Mouse (Mus musculus) MEL (cell line): ENCODE results near the gene Ccl24. TPM values are rescaled to one million over a fixed set of nuclear protein-coding genes. Genes with fewer than 3 reads are reported as not detected.

Experiments
- DNase-seq: peaks from one replicate; pipeline ENCODE4 v3.0.0; 2011; ENCODE audit warnings: low read depth, low spot score
- H3K27ac ChIP-seq: 2 replicates; pipeline ENCODE4 v1.5.1; 2012; ENCODE audit warnings: low read depth, mild to moderate bottlenecking, control low read depth, low read length, moderate library complexity; ENCODE audit not compliant: control insufficient read depth
- H3K27me3 ChIP-seq, 2 experiments: fragments of 150-350 bp in 1 of 2; sonication (generic) in 1 of 2; 2 replicates each; pipeline ENCODE4 v1.6.1; 2012; ENCODE audit warnings: low read length in 2 of 2, mild to moderate bottlenecking in 2 of 2, improper control_type of control experiment in 1 of 2, moderate library complexity in 1 of 2; ENCODE audit not compliant: insufficient read depth in 2 of 2, control insufficient read depth in 1 of 2
- H3K36me3 ChIP-seq, 2 experiments: 2 replicates each; pipeline ENCODE4 v1.6.1; 2012 to 2014; ENCODE audit warnings: low read length in 2 of 2, improper control_type of control experiment in 1 of 2, inconsistent platforms in 1 of 2, mild to moderate bottlenecking in 1 of 2; ENCODE audit not compliant: insufficient read depth in 2 of 2, control insufficient read depth in 1 of 2
- H3K4me1 ChIP-seq, 2 experiments: fragments of 150-350 bp in 1 of 2; sonication (generic) in 1 of 2; 2 replicates each; pipeline ENCODE4 v1.6.1; 2012; ENCODE audit warnings: low read length in 2 of 2, improper control_type of control experiment in 1 of 2, mild to moderate bottlenecking in 1 of 2; ENCODE audit not compliant: insufficient read depth in 2 of 2, control insufficient read depth in 1 of 2
- H3K4me3 ChIP-seq, 2 experiments: fragments of 150-350 bp in 1 of 2; sonication (generic) in 1 of 2; 2 replicates each; pipeline ENCODE4 v1.5.1; 2012; ENCODE audit warnings: low read depth in 2 of 2, low read length in 2 of 2, mild to moderate bottlenecking in 2 of 2, moderate library complexity in 2 of 2, control low read depth in 1 of 2, improper control_type of control experiment in 1 of 2; ENCODE audit not compliant: control insufficient read depth in 1 of 2, insufficient read depth in 1 of 2
- H3K79me2 ChIP-seq: 2 replicates; pipeline ENCODE4 v1.6.1; 2012; ENCODE audit warnings: mild to moderate bottlenecking, low read length, moderate library complexity; ENCODE audit not compliant: control insufficient read depth, poor library complexity, insufficient read depth
- H3K9ac ChIP-seq: 2 replicates; pipeline ENCODE4 v1.6.1; 2012; ENCODE audit warnings: low read depth, mild to moderate bottlenecking, control low read depth, low read length, moderate library complexity; ENCODE audit not compliant: control insufficient read depth, poor library complexity, severe bottlenecking
- H3K9me3 ChIP-seq: fragments of 150-350 bp; sonication (generic); replicated peaks from 2 replicates; pipeline ENCODE4 v1.6.1; 2012; ENCODE audit warnings: mild to moderate bottlenecking, low read length, improper control_type of control experiment, moderate library complexity; ENCODE audit not compliant: insufficient read depth
- BHLHE40 ChIP-seq: IDR thresholded peaks from 2 replicates; pipeline ENCODE4 v1.6.1; 2012; ENCODE audit warnings: low read depth, mild to moderate bottlenecking, inconsistent platforms, low read length, improper control_type of control experiment, borderline replicate concordance
- CHD1 ChIP-seq: IDR thresholded peaks from 2 replicates; pipeline ENCODE4 v1.6.1; 2012; ENCODE audit warnings: low read depth, mild to moderate bottlenecking, inconsistent platforms, low read length, improper control_type of control experiment
- GABPA ChIP-seq: IDR thresholded peaks from 2 replicates; pipeline ENCODE4 v1.6.1; 2012; ENCODE audit warnings: low read depth, mild to moderate bottlenecking, inconsistent platforms, low read length, improper control_type of control experiment, moderate library complexity
- HCFC1 ChIP-seq: IDR thresholded peaks from 2 replicates; pipeline ENCODE4 v1.6.1; 2012; ENCODE audit warnings: low read depth, mild to moderate bottlenecking, inconsistent platforms, low read length, improper control_type of control experiment, moderate library complexity
- KAT2A ChIP-seq: conservative IDR thresholded peaks from 2 replicates; pipeline ENCODE4 v1.6.1; 2012; ENCODE audit warnings: low read depth, low read length, improper control_type of control experiment, inconsistent platforms
- MAFK ChIP-seq: IDR thresholded peaks from 2 replicates; pipeline ENCODE4 v1.6.1; 2011; ENCODE audit warnings: low read depth, mild to moderate bottlenecking, low read length, improper control_type of control experiment, borderline replicate concordance
- NELFE ChIP-seq: IDR thresholded peaks from 2 replicates; pipeline ENCODE4 v1.6.1; 2011; ENCODE audit warnings: low read depth, low read length, improper control_type of control experiment
- POLR2AphosphoS2 ChIP-seq: IDR thresholded peaks from 2 replicates; pipeline ENCODE4 v1.6.1; 2011; ENCODE audit warnings: low read length, improper control_type of control experiment
- ZMIZ1 ChIP-seq: IDR thresholded peaks from 2 replicates; pipeline ENCODE4 v1.6.1; 2012; ENCODE audit warnings: low read depth, mild to moderate bottlenecking, inconsistent platforms, low read length, improper control_type of control experiment, moderate library complexity
- ZNF384 ChIP-seq: IDR thresholded peaks from 2 replicates; pipeline ENCODE4 v1.6.1; 2012; ENCODE audit warnings: low read depth, mild to moderate bottlenecking, inconsistent platforms, low read length, improper control_type of control experiment
- polyA plus RNA-seq, 2 experiments: library from polyadenylated mRNA; stranded (reverse) in 1 of 2; unstranded in 1 of 2; fragments of >175 nt in 1 of 2; fragments of >200 nt in 1 of 2; gene quantifications; 2 replicates each; pipeline versions ENCODE4 v1.2.1 to v1.2.4; 2012; ENCODE audit warnings: low replicate concordance in 2 of 2, low read depth in 1 of 2; ENCODE audit not compliant: insufficient read length in 2 of 2, insufficient read depth in 1 of 2, missing spikeins in 1 of 2
- total RNA-seq: library from RNA; depleted of rRNA; stranded (reverse); fragments of 300-350 nt; gene quantifications from 2 replicates; pipeline ENCODE4 v1.2.3, GENCODE M21; 2012

The Ccl24 gene
- total and polyA plus RNA-seq, 3 experiments, result not detected

DNA sequence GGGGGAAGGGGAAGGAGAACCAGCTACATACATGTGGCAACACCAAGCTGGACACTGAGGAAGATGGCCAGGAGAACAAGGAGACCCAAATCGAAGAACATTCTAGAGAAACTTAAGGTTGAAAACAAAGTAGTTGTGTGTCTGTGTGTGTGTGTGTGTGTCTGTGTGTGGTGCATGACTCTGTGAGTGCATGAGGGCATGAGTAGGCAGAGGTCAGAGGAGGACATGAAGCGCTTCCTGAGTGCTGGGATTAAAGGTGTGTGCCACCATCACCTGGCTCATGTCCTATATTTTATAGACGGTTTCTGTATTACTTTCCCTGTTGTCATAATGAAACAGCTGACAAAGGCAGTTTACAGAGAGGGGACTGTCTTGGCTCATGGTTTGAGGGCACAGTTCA lies 9.4 kb downstream of the Ccl24 start, which contains the start of gene Ccl26:
Ccl26 (minus strand) TSS at position 101 of the 400 bp plus-strand sequence.
- no peaks in the 10 kb centered on the region for H3K79me2 ChIP-seq
- peaks cover 0 to 4% of the 10 kb centered on the region in 2 experiments; a peak in 2 of 4 replicates for H3K36me3 ChIP-seq

DNA sequence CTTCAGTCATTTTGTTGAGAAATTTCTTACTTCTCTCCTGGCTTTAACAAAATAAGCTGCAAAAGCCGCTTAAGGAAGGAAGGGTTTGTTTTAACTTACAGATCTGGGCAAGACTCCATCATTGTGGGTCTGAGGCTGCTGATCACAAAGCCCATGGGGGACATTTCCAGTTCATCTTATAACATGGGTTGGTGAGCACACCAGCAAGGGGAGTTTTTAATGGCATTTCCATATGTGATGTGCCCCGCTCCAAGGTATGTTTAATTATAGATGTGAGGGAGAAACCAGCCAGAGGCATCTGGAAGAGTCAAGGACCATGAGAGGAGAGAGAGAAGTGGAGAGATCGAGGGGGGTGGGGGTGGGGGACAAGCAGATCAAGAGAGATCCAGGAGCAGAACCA lies 15.2 kb downstream of the Ccl24 start:
- no peaks in the 10 kb centered on the region for H3K79me2 ChIP-seq
- no peak overlapping the region for H3K27ac ChIP-seq
- no peak overlapping the region for H3K9ac ChIP-seq
- no peaks in the 10 kb centered on the region for H3K4me1 ChIP-seq
- no peaks in the 10 kb centered on the region for H3K9me3 ChIP-seq
- no peak for TF ChIP-seq KAT2A
- no peak for TF ChIP-seq GABPA
- no peak for TF ChIP-seq BHLHE40
- TF ChIP-seq HCFC1, result no peak
- no peak for TF ChIP-seq ZMIZ1
- peaks cover 2 to 6% of the 10 kb centered on the region in 2 experiments for H3K27me3 ChIP-seq
- DNase-seq, result no peak
- no peak overlapping the region for H3K4me3 ChIP-seq
- no peaks in the 10 kb centered on the region for H3K36me3 ChIP-seq

More for the DNA sequence above, 9.4 kb downstream of the Ccl24 start, which contains the start of gene Ccl26:
- Histone ChIP-seq H3K27me3 (no peaks in the 10 kb centered on the region; a peak in 1 of 4 replicates), H3K4me3 (no peak within 1 kb of the TSS), H3K27ac (no peak within 1 kb of the TSS), H3K4me1 (peaks cover 3 to 8% of the 10 kb centered on the region in 2 experiments; a peak in 3 of 4 replicates), H3K9me3 (no peaks in the 10 kb centered on the region), H3K9ac (no peak within 1 kb of the TSS)
- no peak for TF ChIP-seq CHD1
- no peak for TF ChIP-seq BHLHE40
- no peak for TF ChIP-seq NELFE
- TF ChIP-seq MAFK, result no peak
- DNase-seq, result no peak

DNA sequence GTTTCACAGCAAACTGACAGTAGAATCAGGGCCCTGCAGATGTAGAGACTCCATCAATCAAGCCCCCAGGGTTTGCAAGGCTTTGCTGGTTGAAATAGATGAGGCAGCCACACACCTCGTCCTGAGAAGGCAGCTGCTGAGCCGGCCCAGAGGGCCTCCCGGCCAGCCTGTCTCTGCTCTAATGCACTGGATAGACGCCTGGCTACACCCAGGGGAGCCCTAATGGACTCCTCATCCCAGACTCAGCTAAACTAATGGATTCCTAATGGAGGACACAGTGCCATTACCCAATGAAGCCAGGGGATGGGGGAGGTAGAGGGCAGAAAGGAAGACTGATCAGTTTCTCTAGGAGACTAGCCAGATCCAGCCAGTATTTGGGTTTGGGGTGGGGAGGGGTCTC lies 15.8 kb downstream of the Ccl24 start:
- H3K4me3 ChIP-seq, result no peak overlapping the region
- H3K27me3 ChIP-seq, result peaks cover 5 to 6% of the 10 kb centered on the region in 2 experiments
- H3K9me3 ChIP-seq, result no peaks in the 10 kb centered on the region
- H3K27ac ChIP-seq, result no peak overlapping the region
- no peaks in the 10 kb centered on the region for H3K79me2 ChIP-seq
- TF ChIP-seq POLR2AphosphoS2, result no peak
- no peak for TF ChIP-seq ZNF384
- no peaks in the 10 kb centered on the region for H3K4me1 ChIP-seq
- no peak for DNase-seq
- no peak overlapping the region for H3K9ac ChIP-seq
- H3K36me3 ChIP-seq, result no peaks in the 10 kb centered on the region
